Mouse (Mus musculus): Measurements from ENCODE around the gene Zscan5b.

DNA sequence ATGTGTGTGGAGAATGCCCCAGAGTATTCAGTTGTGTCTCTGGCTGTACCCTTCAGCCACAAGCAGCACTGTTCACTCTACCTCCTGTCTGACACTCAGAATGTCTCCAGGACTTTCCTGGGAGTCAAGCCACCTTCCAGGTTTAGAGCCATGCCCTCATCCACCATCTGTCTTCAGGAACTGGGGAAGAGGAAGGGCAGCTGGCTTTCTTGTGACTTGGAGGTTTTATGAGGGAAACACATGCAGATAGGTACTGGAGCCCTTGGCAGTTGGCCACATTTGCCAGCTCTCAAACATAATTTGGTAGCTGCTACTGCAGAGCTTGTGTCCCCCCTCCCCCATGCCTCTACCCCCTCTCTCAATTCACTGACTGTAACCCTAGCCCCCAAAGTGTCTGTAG lies 43.1 kb upstream of the Zscan5b start:
- TF ChIP-seq CTCF (IDR thresholded peaks at IDR 0.05) (no peak), POLR2A (IDR thresholded peaks at IDR 0.05; ENCODE audit: insufficient read depth, low read depth, low read length) (no peak), EP300 (IDR thresholded peaks at IDR 0.05; ENCODE audit: insufficient read depth, low read depth, low read length) (no peak)
